Mouse (Mus musculus) embryo, embryonic 9.5 days (tissue): ENCODE measurements around the gene Olfr43.

Experiments
- DNase-seq: peaks from one replicate; pipeline ENCODE4 v3.0.0-alpha.2; 2017; ENCODE audit errors: extremely low spot score

Olfr43 gene

GRCm38 (mm10) chr11:74211279-74211678, at the start of gene Olfr43:
Gene Olfr43, minus strand, starts transcription at chr11:74211379.
- DNase-seq: no peak

- no peak for DNase-seq
These were observed 48.3 kb upstream of the Olfr43 start, which contains the start of gene Olfr406 for GRCm38 (mm10) chr11:74259508-74259907. Gene Olfr406, plus strand, starts transcription at chr11:74259808.

- DNase-seq: no peak
These were observed 30.0 kb upstream of the Olfr43 start for GRCm38 (mm10) chr11:74241201-74241600.

- no peak for DNase-seq
These were observed 25.2 kb downstream of the Olfr43 start, which contains the start of gene Olfr403 for GRCm38 (mm10) chr11:74185949-74186348. Gene Olfr403, plus strand, starts transcription at chr11:74186249.

GRCm38 (mm10) chr11:74183745-74184144, 27.4 kb downstream of the Olfr43 start:
- no peak for DNase-seq

GRCm38 (mm10) chr11:74183168-74183567, 28.0 kb downstream of the Olfr43 start:
- no peak for DNase-seq

GRCm38 (mm10) chr11:74168771-74169170, 42.4 kb downstream of the Olfr43 start:
- DNase-seq: no peak
